Mouse (Mus musculus) erythroblast, embryonic 14.5 days (primary cell): Measurements from ENCODE around the gene Gfra1. TPM values are rescaled to one million over a fixed set of nuclear protein-coding genes. Genes with fewer than 3 reads are reported as not detected.

Experiments used
- H3K27me3 ChIP-seq: 2 replicates; pipeline ENCODE4 v1.6.1; 2012; ENCODE audit warnings: inconsistent platforms; ENCODE audit not compliant: control insufficient read depth
- H3K36me3 ChIP-seq: 2 replicates; pipeline ENCODE4 v1.6.1; 2012; ENCODE audit warnings: mild to moderate bottlenecking, inconsistent platforms; ENCODE audit not compliant: control insufficient read depth
- H3K4me1 ChIP-seq: 2 replicates; pipeline ENCODE4 v1.6.1; 2012; ENCODE audit warnings: inconsistent platforms; ENCODE audit not compliant: control insufficient read depth
- H3K4me3 ChIP-seq: replicated peaks from 2 replicates; pipeline ENCODE3; 2012; ENCODE audit warnings: moderate library complexity, mild to moderate bottlenecking, inconsistent platforms
- H3K9me3 ChIP-seq: 2 replicates; pipeline ENCODE4 v1.6.1; 2012; ENCODE audit warnings: low read length, inconsistent platforms, mixed read lengths; ENCODE audit not compliant: control insufficient read depth
- GATA1 ChIP-seq: IDR thresholded peaks from 2 replicates; pipeline ENCODE4 v1.6.1; 2012; ENCODE audit warnings: low read length, inconsistent platforms, mixed read lengths
- TAL1 ChIP-seq: IDR thresholded peaks from 3 replicates; pipeline ENCODE4 v1.6.1; 2012; ENCODE audit warnings: low read length, inconsistent platforms, mixed read lengths
- polyA plus RNA-seq: library from polyadenylated mRNA; stranded (reverse); fragments of >175 nt; gene quantifications from 2 replicates; pipeline ENCODE4 v1.2.3, GENCODE M21; 2012

Gene Gfra1
- polyA plus RNA-seq, 1 experiment = not detected

DNA sequence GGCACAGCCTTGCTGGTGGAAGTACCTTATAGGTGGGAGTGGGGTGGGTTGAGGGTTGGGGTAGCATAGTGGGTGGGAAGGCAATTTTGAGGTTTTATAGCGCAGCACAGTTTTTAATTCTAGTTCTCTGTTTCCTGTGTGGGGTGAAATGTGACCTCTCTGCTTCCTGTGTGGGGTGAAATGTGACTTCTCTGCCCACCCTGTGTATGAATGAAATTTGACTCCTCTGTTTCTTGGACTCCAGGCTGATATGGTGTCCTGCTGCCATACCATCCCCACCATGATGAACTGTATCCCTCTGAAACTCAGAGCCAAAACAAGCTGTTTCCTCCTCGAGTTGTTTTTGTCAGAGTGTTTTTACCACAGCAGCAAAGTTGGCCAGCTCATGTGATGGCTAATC, 264.8 kb downstream of the Gfra1 start:
- TF ChIP-seq GATA1 = no peak
- TF ChIP-seq TAL1 = no peak
- Histone ChIP-seq H3K36me3 (no peaks in the 10 kb centered on the region), H3K9me3 (no peaks in the 10 kb centered on the region), H3K4me1 (no peaks in the 10 kb centered on the region), H3K4me3 (no peak overlapping the region), H3K27me3 (no peaks in the 10 kb centered on the region)

GRCm38 (mm10) chr19:58186558-58186957, 269.2 kb downstream of the Gfra1 start:
- H3K9me3 ChIP-seq = no peaks in the 10 kb centered on the region
- TF ChIP-seq GATA1 = no peak
- TF ChIP-seq TAL1 = no peak
- no peaks in the 10 kb centered on the region for H3K27me3 ChIP-seq
- no peaks in the 10 kb centered on the region for H3K4me1 ChIP-seq
- no peaks in the 10 kb centered on the region for H3K36me3 ChIP-seq
- H3K4me3 ChIP-seq = no peak overlapping the region

Other genes with a start within 250 kb of the Gfra1 start
- gene Ccdc172, start 56.1 kb upstream of the Gfra1 start, polyA plus RNA-seq = not detected in 2 replicates
- gene Pnlip, start 196.6 kb upstream of the Gfra1 start, polyA plus RNA-seq = not detected in 2 replicates